Mouse (Mus musculus) inflammation-experienced regulatory T-cells, adult 6 months (primary cell): Measurements from ENCODE around the gene Tcte1. TPM values are rescaled to one million over a fixed set of nuclear protein-coding genes. Genes with fewer than 3 reads are reported as not detected.
A peak's percentile ranks its signal among the peaks of the same experiment; 100 is the strongest.

Experiments used
- ATAC-seq: one replicate; pipeline ENCODE4 v1.8.0; 2017
- polyA plus RNA-seq, 3 experiments: library from polyadenylated mRNA; unstranded; fragments of 100-300 nt; shearing (Covaris generic); gene quantifications; one replicate each; pipeline ENCODE4 v1.2.1; 2017

Gene Tcte1
- polyA plus RNA-seq = not detected

GRCm38 (mm10) chr17:45523263-45523662, at the start of gene Tcte1:
Tcte1 (plus strand) TSS chr17:45523434.
- no peak for ATAC-seq

- ATAC-seq = no peak
These were observed 49.6 kb upstream of the Tcte1 start for GRCm38 (mm10) chr17:45473667-45474066.

DNA sequence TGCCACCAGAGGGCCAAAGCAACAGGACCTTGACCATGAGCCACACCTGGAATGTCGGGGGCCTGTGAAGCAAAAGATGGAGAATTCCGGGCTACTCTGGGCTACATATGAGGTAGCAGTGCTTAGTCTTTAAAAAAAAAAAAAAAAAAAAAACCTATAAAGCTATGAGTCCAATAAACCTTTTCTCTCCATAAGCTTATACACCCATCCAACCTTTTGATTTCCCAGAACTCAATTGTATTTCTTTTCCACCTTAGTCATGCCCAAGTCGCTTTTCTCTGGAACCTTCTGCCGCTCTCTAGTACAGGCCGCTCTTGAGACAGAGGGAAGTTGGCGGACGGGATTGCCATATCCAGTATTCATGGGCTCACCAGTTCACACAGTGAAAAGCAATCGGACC, 49.1 kb upstream of the Tcte1 start:
- no peak for ATAC-seq

DNA sequence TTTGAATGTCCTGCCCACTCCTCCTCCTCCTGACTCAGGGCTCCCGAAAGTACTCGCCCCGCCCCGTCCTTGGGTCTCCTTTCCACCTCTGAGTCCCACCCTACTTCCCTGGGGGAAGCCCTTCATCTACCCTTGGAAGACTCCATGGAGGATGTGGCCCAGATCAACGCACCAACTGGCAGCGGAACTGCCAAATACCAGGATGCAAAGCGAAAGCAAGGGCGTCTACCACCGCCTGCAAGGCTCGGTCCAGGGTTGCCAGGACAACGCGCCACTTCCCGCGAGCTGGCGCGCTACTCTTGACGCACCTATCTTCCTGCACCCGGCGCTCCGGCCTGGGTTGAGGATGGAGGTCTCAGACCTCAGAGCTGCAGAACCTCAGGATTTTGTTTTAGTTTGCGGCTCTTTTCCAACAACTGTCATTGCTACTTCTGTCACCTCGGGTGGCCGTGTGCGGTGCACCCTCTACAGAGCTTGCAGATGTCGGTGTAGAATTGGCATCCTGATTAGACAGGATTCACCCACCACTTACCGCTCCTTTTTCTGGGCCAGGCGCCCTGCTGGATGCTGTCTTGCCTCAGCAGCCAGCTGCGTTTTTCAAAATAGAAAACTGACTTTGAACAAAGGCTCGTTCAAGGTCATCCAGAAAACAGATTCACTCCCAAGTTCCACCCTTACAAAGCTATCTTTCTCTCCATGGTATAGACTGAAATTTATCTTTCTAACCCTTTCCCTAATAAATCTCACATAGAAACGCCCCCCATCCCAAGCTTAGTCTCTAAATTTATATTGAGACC, 48.4 kb upstream of the Tcte1 start, which contains the start of gene Spats1:
TSS of gene Spats1 (minus strand) at position 747 of the 797 bp plus-strand sequence.
- ATAC-seq = peak; percentile 94

- ATAC-seq = peak; percentile 59
These were observed 44.9 kb upstream of the Tcte1 start for GRCm38 (mm10) chr17:45478234-45478825.

GRCm38 (mm10) chr17:45480429-45480828, 42.8 kb upstream of the Tcte1 start:
- ATAC-seq = no peak

DNA sequence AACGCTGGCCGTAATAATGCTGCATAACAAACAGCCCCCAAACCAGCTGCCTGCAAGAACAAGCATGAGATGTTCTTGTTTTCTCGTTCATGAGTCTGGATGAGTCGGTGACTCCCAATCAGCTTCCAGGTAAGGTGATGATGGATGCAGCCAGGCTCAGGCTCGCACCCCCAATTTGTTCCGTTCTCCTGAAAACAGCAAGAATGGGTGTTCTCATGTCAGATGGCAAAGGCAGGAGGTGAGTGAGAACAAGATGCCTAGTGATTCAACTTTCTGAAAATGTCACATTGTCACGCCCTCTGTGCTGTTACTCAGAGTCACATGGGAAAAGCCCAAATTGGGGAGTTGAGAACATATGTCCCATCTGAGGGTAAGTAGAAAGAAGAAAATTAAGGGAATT, 37.7 kb upstream of the Tcte1 start:
- ATAC-seq = no peak

DNA sequence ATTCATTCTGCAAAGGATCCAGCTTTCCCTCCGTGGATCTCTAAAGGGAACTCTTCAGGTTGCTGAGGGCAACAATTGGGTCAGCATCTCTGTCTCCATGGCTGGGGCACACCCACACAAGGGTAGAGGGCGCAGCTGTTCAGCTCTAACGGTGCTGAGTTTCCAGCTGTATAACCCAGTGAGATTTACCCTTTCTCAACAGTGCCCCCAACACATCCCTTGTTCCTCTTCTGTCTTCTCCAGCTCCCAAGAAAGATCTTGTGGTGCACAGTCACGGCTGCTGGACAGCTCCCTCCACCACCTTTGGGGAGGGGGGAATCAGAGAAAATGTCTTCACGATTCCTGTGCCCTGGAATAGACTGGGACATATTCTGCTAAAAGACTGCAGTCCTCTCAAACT, 36.0 kb upstream of the Tcte1 start:
- ATAC-seq = no peak

GRCm38 (mm10) chr17:45488321-45489254, 34.6 kb upstream of the Tcte1 start:
- ATAC-seq = peak; percentile 87

GRCm38 (mm10) chr17:45489736-45490135, 33.5 kb upstream of the Tcte1 start:
- no peak for ATAC-seq

GRCm38 (mm10) chr17:45490532-45491154, 32.6 kb upstream of the Tcte1 start:
- no peak for ATAC-seq

DNA sequence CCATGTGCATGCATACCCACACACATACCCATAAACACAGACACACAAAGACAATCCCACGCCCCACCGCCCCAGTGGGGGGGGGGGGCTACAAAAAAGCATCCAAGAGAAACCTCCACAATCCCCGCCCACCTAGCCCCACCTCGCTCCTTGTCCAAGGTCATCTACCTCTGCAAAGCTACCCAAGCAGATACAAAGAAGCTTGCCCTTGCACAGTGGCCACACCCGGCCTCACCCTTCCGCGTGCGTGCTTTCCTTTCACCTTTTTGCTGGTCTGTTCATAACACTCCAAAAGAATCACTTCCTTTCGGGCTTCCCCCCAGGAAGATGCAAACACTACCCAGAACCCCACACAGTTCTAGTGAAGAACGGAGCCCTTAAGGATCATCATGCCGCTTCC, 27.8 kb upstream of the Tcte1 start:
- no peak for ATAC-seq

GRCm38 (mm10) chr17:45498397-45498796, 24.8 kb upstream of the Tcte1 start:
- no peak for ATAC-seq

DNA sequence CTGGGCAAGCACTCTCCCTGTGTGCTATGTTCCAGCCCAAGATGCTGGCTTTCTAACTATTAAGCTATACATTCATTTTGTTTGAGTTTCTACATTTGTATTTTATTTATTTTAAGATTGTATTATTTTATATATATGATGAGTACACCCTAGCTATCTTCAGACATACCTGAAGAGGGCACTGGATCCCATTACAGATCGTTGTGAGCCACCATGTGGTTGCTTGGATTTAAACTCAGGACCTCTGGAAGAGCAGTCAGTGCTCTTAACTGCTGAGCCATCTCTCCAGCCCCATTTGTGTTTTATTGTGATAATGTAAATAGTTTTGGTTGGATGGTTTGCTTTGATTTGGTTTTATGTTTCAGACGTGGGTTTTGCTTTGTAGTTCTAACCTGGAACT, 23.7 kb upstream of the Tcte1 start:
- no peak for ATAC-seq

GRCm38 (mm10) chr17:45500981-45501380, 22.3 kb upstream of the Tcte1 start:
- ATAC-seq = no peak

GRCm38 (mm10) chr17:45502324-45502723, 20.9 kb upstream of the Tcte1 start:
- ATAC-seq = no peak

DNA sequence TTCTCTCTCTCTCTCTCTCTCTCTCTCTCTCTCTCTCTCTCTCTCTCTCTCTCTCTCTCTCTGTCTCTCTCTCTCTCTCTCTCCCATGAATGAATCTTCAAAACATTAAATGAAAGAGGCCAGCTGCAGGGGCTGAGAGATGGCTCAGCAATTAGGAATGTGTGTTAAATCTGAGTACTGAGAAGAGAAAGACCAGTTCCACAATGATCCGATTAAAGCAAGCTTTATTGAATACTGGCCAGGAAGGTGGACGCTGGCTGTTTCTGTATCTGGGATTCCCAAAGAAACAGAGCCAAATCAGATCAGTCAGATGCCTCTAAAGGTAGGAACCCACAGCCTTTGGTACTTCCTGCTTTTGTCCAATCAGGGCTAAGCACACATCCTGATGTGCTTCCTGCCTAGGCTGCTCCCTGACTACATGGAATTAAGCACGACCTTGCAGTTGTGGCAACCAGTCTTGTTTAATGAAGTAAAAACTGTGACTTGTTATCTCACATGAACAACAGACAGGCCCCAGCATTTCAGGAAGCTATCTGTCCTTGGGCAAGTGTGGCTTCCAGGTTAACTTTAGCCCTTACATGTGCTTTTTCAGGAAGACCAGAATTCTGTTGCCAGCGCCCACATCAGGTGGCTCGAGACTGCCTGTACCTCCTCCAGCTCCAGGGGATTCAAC, 19.8 kb upstream of the Tcte1 start:
- no peak for ATAC-seq

GRCm38 (mm10) chr17:45505941-45506465, 17.2 kb upstream of the Tcte1 start:
- no peak for ATAC-seq

- peak; percentile 93 for ATAC-seq
These were observed 16.5 kb upstream of the Tcte1 start, which contains the start of gene Aars2 for GRCm38 (mm10) chr17:45506700-45507189. Aars2 (plus strand) TSS chr17:45506841.

DNA sequence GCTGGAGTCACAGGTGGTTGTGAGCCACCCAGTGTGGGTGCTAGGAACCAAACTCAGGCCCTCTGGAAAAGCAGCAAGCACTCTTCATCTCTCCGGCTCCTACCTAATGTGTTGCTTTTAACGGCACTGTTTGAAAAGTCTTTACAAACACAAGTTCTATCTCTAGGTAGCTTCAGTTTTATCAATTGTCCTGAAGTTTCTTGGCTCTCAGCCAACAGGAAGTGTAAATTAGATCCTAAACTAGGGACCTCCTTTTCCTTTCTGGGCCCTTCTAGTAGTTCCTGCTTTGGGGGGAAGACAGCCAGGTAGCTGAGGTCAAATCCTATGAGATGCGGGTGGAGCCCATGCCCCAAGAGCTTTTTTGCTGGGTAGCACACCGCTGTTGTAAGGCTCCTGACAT, 12.4 kb upstream of the Tcte1 start:
- no peak for ATAC-seq

GRCm38 (mm10) chr17:45511757-45512156, 11.5 kb upstream of the Tcte1 start:
- ATAC-seq = no peak
